Mouse (Mus musculus) embryonic stem cell, embryonic (primary cell): ENCODE data around the gene Tac2.
"Not testable (repeated sequence)": the region's sequence is repeated elsewhere in the genome, so short reads cannot be mapped to it uniquely, and the experiment has no call there.

ENCODE experiments used
- CTCF ChIA-PET, 4 experiments: fragments of 300-600 bp in 2 of 4; fragments of 350-600 bp in 2 of 4; sonication (Branson Sonifier 250); formaldehyde crosslinking; loops; one replicate each; lab custom pipeline; 2022; ENCODE audit warnings: inconsistent platforms in 2 of 4; lab: Charles Lee
- POLR2A ChIA-PET, 4 experiments: fragments of 300-600 bp in 2 of 4; fragments of 350-600 bp in 2 of 4; sonication (Branson Sonifier 250); formaldehyde crosslinking; loops; one replicate each; lab custom pipeline; 2022; ENCODE audit warnings: antibody characterized with exemption in 4 of 4, inconsistent platforms in 1 of 4; lab: Charles Lee

The Tac2 gene

DNA sequence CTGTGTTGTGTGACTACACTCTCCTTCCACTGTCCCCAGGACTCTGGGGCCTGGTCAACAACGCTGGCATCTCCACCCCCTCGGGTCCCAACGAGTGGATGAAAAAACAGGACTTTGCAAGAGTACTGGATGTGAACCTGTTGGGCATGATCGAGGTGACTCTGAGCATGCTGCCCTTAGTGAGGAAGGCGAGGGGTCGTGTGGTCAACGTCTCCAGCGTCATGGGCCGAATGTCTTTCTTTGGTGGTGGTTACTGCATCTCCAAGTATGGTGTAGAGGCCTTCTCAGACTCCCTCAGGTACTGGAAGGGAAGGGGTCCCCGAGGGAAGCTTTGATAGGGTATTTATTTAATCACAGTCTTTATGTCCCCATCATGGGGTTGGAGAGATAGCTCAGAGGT lies 38.6 kb downstream of the Tac2 start:
- CTCF ChIA-PET = interaction anchor here in 1 of 4 experiments (0.6 kb wide), 1 partner anchor 225 kb away, joined by 4 read pairs; no protein-coding TSS in a partner anchor
- POLR2A ChIA-PET = not testable (repeated sequence)

DNA sequence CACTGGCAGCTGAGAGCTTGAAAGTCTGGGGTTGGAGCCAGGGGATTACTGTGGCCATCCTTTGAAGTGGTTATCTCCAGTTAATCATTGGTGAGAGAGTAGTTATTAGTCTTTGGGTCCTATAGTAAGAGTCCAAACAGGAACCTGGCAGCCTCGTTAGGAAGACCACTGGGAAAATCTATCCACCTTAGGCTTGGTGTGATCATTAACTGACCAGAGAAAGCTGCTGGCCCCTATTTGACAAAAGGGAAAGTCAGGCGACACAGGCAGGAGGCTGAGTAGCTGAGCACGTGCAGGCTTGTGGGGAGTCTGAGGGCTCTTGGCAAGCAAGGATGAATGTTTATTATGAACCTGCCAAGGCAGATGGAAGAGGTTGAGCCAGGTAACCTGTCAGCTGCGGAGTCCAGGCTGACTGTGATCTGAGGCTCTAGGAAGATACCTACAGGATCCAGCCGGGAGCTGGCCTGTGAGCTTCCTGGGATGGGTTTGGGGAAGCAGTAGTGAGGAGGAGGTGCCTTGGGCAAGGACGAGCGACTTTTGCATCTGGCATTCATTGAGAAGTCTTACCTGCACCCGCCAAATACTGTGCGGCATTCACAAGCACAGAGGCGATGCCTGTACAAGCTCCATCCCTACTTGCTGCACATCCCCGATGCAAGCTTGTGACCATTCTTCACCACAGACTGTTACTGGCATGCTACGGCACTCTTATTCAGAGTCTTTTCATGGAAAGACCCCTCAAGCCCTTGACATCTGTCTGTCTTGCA lies 39.8 kb downstream of the Tac2 start:
- POLR2A ChIA-PET = no interaction called here

DNA sequence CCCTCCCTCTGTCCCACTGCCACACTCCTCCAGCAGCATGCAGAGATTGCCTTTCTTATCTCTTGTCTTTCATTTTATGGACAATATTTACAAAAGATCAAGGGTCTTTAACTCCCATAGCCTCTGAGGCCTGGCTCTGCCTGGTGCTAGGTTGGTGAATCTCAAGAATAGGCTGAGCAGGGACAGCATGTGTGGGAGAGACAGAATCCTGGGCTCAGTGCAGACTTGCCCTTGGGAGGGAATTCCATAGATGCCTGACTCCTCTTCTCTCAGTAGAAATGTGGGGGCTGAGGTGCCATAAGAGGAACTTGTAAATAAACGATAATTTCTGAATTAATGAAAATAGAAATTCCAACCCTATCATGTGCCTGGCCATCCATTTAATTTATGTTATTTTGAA lies 42.3 kb downstream of the Tac2 start:
- ChIA-PET CTCF (no interaction called here), POLR2A (no interaction called here)

More for the DNA sequence above, 39.8 kb downstream of the Tac2 start:
- CTCF ChIA-PET = interaction anchor here in 1 of 4 experiments (1.2 kb wide), 1 partner anchor 61 kb away, joined by 8 read pairs; no protein-coding TSS in a partner anchor

DNA sequence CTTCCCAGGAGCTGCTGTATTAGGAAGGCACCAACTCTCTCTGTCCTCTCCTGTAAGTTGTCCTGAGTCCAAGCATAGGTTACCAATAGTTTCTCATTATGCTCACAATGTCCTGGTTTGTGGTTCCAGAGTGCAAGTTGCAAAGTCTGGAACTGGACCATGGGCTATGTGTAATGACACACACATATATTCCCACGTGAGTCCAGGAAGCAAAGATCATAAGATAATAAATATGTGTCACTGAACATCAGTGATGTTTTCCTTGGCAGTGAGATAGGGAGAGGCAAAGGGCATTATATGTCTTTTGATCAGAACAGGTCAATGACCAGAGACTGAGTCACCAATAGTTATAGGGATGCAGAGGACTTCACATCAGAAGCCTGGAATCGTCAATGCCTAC lies 51.7 kb downstream of the Tac2 start, which contains the start of gene Rdh9:
Gene Rdh9, plus strand, starts transcription at position 376 of the 400 bp plus-strand sequence.
- ChIA-PET CTCF (no interaction called here), POLR2A (interaction anchor here in 1 of 4 experiments (0.8 kb wide), 1 partner anchor 259 kb away, joined by 3 read pairs; no protein-coding TSS in a partner anchor)
